Mouse (Mus musculus): ENCODE measurements around the gene Zcchc4.

Zcchc4 gene

GRCm38 (mm10) chr5:52799274-52799985 is 24.2 kb downstream of the Zcchc4 start:
- DNase-seq, result no peak

GRCm38 (mm10) chr5:52805801-52806200 is 30.6 kb downstream of the Zcchc4 start:
- no peak for DNase-seq

GRCm38 (mm10) chr5:52806349-52806748 is 31.1 kb downstream of the Zcchc4 start:
- DNase-seq, result no peak

- DNase-seq, result no peak
Observed at GRCm38 (mm10) chr5:52807030-52807429, 31.8 kb downstream of the Zcchc4 start.

- no peak for DNase-seq
Observed at GRCm38 (mm10) chr5:52810446-52810845, 35.2 kb downstream of the Zcchc4 start.

GRCm38 (mm10) chr5:52811056-52811455 is 35.8 kb downstream of the Zcchc4 start:
- DNase-seq, result no peak

- DNase-seq, result no peak
Observed at GRCm38 (mm10) chr5:52812456-52812855, 37.2 kb downstream of the Zcchc4 start.

- DNase-seq, result no peak
Observed at GRCm38 (mm10) chr5:52813312-52813711, 38.1 kb downstream of the Zcchc4 start.

GRCm38 (mm10) chr5:52818676-52819075 is 43.5 kb downstream of the Zcchc4 start:
- DNase-seq, result no peak

- DNase-seq, result no peak
Observed at GRCm38 (mm10) chr5:52821691-52822090, 46.5 kb downstream of the Zcchc4 start.

GRCm38 (mm10) chr5:52827923-52828322 is 52.7 kb downstream of the Zcchc4 start:
- DNase-seq, result no peak

GRCm38 (mm10) chr5:52833005-52833404 is 57.8 kb downstream of the Zcchc4 start:
- peak; percentile 9 to 41 for DNase-seq

- DNase-seq, result peak; percentile 100
Observed at GRCm38 (mm10) chr5:52833761-52834274, 58.6 kb downstream of the Zcchc4 start, which contains the start of gene Anapc4. Gene Anapc4 (plus strand): TSS chr5:52834012.

GRCm38 (mm10) chr5:52834386-52834785 is 59.2 kb downstream of the Zcchc4 start:
- no peak for DNase-seq

- DNase-seq, result no peak
Observed at GRCm38 (mm10) chr5:52844319-52844718, 69.1 kb downstream of the Zcchc4 start.

- no peak for DNase-seq
Observed at GRCm38 (mm10) chr5:52855727-52856126, 80.5 kb downstream of the Zcchc4 start.

GRCm38 (mm10) chr5:52864446-52864845 is 89.2 kb downstream of the Zcchc4 start:
- DNase-seq, result no peak

GRCm38 (mm10) chr5:52865825-52866224 is 90.6 kb downstream of the Zcchc4 start:
- DNase-seq, result no peak

- no peak for DNase-seq
Observed at GRCm38 (mm10) chr5:52866361-52867155, 91.3 kb downstream of the Zcchc4 start.

- no peak for DNase-seq
Observed at GRCm38 (mm10) chr5:52868918-52869703, 93.9 kb downstream of the Zcchc4 start.

- no peak for DNase-seq
Observed at GRCm38 (mm10) chr5:52871461-52871860, 96.3 kb downstream of the Zcchc4 start.

GRCm38 (mm10) chr5:52871986-52872385 is 96.8 kb downstream of the Zcchc4 start:
- DNase-seq, result peak; percentile 43 to 61

All from thymus, postnatal 36 days (tissue).